Mouse (Mus musculus) kidney, adult 8-10 months (tissue): ENCODE data around the gene Chchd3.

Experiments
- DNase-seq, 2 experiments: peaks; one replicate each; pipeline ENCODE4 v3.0.0; 2022

Gene Chchd3

DNA sequence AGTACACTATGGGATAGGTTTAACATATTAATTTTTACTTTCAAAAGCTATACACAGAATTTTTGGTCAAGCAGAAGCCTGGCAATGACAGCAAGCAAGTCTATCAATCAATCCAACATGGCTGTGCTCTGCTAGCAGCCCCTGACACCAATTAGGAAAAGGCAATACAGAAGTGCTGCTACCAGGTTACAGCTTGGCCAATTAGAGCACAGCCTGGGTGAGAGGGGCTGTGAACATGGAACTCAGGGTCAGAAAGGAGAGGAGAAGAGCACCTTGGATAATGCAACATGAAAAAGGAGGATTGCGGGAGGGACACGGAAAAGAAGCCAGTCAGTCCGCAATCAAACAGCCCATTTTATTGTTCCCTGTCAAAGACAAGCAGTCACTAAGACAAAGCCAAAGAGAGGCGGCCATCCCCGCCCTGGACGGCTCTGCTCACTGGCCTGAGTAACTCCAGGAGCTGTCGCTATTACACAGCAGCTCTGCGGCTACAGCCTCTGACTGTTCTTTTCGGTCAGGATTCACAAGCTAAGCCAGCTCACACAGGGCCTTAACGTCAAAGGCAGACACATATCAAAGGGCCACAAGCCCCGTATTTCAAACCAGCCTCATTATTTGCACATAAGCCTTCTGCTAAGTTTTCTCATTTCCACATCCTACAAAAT is 128.8 kb downstream of the Chchd3 start:
- DNase-seq = no peak

DNA sequence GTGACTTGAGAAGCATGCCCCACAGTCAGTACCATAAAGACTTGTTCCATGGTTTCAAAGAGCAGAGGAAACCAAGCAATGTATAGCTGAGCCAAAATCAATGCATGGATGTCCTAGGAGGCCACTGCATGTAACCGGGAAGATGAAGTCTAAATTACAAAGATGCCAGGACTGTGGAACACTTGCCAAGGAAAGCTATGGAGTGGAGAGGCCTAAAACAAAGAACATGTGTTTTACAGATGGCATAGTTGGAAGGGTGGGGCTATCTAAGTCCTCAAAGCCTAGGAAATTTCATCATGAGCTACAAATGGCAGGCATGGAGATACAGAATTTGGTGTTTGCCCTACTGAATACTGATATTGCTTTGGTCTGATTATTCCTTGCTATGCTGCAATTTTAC is 137.7 kb downstream of the Chchd3 start:
- DNase-seq = no peak

DNA sequence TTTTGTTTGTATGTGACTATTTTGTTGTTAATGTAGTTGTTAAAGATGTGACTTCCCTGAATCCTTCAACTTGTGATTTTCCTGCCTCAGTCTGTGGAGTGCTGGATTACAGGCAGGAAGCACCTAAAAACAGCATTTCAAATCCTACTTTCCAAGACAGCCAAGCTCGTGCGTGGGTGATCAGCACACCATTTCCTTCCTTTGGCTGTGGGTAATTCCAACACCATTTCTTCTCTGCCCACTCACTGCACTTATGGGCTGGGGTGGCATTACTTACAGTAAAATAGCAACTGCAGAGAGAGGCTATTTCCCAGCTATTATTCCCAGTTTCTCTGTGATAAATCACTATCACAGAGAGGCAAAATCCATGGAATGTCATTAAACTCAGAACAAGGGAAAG is 140.0 kb downstream of the Chchd3 start:
- DNase-seq = no peak

DNA sequence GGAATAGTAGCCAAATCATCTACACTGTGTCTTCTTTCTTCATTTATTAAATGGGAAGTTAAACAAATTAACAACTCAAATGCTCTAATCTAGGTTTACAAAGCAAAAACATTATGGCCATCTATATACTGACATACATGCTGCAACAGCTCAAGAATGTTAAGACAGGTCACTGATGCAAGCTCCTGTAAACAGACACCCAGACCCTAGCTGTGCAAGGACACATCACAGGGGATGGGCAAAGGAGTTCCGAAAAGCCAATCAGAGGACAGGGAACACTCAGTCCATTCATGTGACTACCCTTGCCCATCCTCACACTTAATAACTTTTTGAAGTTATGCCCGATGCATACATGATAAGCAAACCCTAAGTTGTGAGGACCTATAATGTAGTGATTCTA is 149.4 kb downstream of the Chchd3 start:
- no peak for DNase-seq

DNA sequence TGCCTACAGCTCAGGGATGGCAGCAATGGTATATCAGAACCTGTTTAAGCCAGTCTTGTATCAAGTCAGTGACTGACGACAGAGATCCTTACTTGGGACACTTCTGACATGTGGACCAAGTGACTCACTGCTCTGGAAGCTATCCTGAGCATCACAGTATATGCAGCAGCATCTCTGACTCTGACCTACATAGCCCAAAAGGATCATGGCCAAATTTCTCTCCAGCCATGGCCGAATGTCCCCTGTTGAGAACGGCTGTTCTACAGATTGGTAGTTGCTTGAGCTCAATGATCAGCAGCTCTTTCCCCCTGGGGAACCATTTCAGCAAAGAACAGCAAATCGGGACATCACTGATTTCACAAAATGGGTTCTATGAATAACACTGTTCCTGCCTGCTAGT is 161.0 kb downstream of the Chchd3 start:
- no peak for DNase-seq

DNA sequence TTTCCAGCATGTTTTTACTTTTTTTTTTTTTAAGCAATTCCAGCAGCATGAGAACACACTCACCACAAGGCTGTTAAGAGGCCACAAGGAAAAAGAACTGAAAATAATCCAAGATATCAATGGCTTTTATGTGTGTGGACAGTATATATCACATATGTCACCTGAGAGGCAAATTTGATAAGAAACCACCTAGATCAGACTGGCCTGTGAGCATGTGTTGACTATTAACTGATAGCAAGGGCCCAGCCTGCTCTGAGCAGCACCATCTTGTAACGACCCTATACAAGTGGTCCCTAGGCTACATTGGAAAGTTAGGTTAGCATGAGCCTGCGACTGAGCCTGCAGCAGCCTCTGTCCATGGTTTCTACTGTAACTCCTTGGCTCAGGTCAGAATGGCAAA is 166.0 kb downstream of the Chchd3 start:
- no peak for DNase-seq

DNA sequence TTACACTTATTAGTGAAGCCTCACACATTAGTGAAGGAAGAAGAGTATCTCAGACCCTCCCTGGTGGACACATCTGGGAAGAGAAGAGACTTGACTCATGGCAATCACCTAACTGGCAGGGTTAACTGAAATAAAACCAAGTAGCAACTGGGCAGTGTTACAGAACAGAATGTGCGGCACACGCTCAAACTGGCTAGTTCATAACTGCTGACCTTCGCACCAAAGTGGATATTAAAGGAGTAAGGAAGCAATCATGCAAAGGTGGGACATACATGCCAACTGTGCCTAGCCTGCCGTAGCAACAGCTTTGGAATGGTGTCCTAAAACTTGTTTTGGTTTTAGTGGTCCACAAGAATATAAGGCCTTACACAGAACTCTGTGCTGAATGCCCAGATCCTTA is 169.3 kb downstream of the Chchd3 start:
- DNase-seq = peak; percentile 8 to 43

DNA sequence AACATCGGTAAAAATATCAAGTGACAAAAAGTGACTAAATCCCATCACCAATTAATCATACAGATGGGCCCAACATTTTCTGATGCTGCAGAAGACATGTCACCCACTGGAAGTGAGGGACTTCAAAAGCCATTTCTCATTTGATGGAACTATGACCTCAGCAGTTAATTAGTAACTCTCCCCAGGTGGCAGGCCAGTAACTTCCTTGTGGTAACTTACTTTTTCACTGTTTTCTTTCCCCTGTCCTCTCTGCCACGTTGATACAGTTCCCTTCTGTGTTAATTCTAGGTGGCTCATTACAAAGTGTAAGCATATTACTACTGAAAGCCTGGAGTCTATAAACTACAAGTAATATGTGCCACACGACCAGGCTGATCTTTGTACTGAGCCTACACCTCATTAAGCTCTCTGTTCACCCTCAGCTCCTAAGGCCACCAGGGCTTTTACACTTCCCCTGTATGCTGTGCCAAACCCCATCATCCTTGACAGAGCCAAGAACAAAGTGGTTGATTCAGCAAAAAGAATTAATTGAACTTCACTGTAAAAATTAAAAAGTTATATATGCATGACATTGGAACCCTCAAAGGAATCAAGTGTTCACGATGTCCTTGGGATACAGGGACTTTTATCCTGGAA is 171.0 kb downstream of the Chchd3 start:
- peak; percentile 55 to 60 for DNase-seq

DNA sequence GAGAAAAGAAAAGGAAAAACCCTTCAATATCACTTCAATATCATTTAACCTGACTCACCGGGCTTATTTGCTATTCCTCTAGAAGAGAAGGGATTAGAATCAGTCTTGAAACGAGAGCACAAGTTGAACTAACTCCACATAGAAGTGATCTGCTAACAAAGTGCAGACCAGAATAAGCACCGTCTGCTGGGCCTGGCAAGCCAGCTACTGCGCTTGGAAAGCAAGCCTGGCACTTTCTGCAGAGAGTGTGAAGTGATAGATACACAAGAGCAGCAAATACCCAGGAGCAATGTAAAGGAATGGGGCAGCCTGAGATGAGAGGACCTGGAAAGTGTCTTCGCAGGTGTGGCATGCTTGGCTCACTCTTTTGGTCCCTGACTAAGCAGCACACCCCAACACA is 181.5 kb downstream of the Chchd3 start:
- DNase-seq = no peak

DNA sequence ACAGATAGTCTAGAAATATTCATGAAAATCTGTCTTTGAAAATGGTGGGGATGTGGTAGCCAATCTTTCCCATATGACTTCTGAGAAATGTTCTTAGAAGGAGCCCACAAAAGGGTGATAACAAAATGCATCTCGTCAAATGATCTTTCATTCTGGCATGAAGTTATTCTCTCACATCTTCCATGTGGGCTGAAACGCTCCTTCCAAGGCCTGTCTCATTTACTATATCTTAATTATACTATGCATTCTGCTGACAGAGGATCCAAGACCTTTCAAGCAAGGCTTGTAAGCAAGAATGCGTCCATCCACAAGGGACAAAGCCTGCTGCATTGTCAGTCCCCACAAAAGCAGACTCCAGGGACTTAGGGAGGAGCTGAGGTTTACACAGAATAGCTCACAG is 185.9 kb downstream of the Chchd3 start:
- DNase-seq = no peak

DNA sequence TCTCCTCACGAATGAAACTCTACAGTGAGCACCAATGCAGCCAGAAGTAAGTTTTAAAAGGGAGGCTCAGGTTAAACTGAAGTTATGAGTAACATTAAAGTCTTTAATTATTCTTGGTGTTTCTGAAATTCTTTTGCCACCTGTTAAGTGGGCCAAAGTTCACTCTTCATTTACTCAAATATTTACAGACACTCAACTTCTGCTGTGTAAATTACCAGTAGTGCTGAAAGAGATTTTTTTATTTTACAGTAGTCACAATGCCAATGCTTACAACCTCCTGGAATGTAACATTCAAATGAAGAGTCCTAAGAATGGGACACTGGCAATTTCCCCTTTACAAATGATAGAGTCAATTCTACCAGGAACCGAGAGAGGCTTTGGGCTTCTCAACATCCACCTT is 187.3 kb downstream of the Chchd3 start:
- no peak for DNase-seq

DNA sequence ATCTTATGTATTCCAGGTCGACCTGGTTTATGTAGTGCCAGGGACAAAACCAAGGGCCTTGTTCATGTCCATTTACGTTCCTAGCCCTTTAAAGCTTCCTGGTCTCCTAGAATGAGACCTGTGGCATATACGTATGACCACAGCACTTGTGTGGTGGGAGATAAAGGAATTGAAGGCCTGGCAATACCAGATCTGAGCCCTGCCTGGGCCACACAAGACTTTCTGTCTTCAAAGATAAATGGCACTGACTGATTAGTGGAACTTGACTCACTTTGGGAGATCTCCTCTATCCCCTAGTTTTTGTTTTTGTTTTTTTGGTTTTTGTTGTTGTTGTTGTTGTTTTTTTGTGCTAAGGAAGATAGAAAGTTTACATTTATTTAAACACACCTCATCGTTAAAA is 209.1 kb downstream of the Chchd3 start:
- no peak for DNase-seq

DNA sequence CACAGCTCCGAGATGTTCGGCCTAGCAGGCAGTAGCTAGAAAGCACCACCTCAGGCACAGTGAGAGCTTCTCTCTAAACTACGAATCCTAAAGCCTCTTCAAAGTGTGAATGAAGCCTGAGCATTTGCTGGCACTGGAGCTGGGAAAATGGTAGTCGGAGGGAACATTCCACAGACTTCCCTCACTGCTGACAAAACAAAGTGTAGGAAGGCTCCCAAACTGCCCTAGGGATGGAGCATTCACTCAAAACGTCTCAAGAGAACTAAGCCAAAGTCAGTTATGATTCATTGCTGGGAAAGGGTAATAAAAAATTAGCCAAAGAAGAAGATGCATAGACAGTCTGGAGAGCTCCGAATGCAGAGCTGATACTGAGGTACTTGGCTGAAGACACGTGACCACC is 211.1 kb downstream of the Chchd3 start:
- no peak for DNase-seq

DNA sequence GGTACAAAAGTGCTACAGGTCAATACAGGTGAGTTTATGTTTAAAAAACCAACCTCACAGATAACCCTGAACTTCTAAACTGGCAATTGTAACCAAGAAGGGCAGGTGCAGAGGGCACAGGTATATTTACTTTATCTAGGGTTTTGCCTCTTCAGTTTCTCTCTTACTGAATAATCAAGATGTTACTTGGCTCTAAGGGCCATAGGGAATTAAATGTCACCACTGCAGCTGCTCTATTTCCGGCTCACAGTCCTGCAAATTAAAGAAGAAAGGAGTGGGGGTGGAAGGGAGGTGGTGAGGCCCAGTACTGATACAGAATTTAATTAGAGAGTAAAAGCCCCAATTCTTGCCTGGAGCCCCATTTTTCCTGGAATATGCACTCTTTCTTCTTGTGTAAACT is 214.6 kb downstream of the Chchd3 start:
- DNase-seq = no peak

DNA sequence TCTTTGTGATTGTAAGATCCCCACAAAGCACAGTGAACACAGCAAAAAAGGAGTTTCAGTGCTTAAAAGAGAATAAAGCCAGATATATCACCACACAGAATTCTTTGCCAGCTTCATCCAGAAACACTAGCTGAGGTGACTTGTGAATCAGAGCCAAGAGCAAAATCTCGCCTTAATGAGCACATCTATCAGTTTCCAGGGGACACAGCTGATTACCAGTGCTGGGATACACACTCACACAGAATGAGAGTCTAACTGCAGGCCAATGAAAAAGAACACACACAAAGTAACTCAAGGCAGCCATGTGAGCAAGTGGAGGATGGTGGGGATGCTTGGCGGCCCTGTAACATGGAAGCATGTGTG is 222.1 kb downstream of the Chchd3 start:
- no peak for DNase-seq

DNA sequence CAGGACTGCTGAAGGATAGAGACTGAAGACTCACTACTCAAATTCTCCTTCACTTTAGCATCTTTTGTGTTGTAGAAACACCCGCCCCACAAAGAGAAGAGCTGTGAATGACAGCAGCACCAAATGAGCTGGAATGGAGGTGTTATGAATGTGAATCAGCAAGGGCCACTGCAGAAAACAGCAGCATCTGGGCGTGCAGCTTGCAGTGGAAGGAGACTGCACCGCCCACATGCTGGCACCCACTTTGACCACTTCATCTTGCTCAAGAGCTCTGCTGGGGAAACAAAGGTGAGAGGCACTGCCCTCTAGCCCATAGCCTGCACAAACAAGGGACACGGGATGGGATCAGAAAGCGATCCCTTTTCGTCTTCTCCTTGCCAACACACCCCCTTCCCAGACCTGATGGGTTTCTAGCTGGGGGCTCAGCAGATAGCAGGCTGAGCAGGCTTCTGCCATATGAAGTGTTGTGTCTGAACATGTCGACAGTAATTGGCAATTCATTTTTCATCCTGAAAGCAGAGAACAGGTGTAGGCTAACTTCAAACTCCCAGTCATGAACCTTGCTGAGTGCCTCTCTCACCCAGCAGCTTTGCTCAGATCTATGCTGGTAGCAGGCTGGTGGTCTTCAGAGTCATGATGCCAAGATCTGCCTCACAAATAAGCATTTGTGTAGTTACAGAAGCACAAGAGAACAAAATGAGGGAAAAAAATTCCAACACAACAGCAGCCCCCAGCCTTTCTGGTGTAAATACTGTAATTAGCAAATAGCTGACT is 222.7 kb downstream of the Chchd3 start:
- DNase-seq = no peak

DNA sequence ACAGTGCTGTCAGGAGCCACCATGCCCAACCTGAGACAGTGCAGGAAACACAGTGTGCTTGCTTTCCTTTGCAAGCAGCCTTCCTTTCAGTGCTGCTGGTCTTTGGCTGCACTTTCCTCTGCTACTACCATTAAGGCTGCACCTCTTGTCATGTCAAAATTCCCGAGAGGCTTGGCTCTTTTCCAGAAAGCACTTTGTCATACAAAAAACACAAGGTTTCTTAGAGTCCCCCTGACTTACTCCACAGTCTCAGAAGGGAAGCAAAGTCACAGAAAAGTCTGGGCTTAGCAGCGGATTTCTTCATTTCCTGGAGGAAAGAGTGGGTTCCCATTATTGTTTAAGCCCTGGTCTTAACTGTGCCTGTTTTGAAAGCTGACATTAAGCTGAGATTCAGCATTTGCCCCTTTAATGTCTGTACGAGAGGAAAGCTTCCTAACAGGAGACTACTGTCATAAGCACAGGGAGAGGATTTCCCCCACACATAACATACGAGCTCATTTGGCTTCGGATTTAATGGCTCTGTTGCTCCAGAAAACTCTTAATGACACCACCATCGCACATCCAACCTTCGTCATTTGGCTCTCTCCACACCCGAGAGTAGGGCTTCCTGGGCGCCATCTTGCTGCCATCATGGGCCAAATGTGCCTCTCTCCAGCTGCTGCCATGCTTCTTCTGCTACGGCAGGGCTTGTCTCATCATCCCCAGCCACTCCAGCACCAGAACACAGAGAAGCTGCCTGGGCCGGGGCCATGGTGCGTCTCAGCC is 236.0 kb downstream of the Chchd3 start:
- no peak for DNase-seq

DNA sequence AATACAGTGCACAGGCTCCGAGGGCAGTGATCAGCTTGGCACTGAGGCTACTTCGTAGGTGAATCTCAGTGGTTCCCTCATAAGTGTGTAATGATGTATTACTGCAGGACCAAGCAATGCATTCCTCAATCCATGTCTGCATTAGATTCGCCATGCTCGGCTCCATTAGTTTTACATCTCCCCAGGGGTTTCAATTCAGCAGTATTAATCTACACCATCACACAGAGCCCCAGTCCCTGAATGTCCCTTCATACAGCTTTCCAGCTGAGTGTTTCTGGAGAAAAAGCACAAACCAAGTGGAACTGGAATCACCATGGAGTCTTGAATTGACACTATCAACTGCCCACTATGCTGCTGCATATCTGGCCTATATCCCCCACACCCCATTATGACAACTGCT is 241.1 kb downstream of the Chchd3 start:
- DNase-seq = no peak

DNA sequence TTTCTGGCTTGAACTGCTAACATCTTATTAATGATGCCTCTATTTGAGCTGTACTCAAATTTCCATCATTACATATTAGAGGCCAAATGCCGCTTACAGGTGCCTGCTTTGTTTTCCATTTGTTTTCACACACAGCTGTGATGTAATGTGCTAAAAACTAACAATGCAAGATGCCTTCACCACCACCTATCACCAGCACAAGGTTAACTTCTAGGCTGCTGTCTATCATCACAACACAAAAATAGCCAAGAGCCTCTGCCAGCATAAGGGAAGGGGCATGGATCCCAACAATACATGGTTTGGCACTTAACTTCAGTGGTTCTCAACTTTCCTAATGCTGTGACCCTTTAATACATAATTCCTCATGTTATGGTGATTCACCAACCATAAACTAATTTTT is 251.3 kb downstream of the Chchd3 start:
- no peak for DNase-seq

DNA sequence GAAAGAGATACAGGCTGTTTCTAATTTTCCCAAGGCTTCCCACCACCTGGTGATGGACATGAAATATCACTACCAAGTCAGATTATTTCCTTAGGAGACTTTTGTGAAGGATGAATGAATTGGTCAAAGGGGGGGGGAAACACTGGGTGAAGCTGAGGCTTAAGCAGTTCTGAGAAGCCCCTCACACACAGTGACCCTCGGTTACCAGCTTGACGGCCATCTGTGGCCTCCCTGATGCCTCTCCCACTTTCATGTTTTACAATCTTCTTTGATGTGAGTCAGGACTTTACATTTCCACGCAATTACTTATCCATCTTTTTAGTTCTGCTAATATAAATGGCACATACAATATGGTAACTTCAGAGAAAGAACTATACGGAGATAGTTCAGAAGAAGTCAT is 252.3 kb downstream of the Chchd3 start:
- no peak for DNase-seq

DNA sequence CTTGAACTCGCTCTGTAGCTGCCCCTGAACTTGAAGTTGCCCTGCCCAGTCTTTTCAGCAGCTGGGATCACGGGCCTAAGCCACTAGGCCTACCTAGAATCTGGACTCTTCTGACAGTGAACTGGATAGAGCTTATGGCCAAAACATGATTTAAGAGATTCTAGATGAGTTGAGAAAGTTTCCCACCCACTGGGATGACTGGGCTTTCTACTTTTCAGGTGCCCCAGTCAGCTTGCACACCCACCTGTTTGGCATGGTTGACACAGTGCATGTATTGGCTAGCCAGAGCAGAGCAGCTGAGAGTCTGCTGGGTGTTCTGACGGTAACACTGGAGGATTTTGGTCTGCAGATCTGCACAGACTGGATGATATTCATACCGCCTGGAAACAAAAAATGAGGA is 256.4 kb downstream of the Chchd3 start:
- no peak for DNase-seq

DNA sequence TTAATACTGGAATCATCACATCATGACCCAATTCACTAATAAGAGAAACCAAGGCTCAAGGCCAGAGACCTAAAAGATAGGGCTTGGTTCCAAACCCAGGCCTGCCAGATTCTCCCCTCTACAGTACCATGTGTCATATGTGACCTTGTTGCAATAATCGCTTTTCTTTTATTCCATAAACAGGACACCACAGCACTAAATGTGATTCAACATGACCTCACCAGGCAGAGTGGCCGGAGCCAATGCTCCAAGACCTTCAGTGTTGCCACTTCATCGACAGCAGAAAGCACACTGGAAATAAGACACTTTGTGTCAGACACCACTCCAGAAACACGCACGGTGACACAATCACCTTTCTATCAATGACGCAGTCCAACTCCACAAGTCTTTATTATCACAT is 258.3 kb downstream of the Chchd3 start:
- no peak for DNase-seq

DNA sequence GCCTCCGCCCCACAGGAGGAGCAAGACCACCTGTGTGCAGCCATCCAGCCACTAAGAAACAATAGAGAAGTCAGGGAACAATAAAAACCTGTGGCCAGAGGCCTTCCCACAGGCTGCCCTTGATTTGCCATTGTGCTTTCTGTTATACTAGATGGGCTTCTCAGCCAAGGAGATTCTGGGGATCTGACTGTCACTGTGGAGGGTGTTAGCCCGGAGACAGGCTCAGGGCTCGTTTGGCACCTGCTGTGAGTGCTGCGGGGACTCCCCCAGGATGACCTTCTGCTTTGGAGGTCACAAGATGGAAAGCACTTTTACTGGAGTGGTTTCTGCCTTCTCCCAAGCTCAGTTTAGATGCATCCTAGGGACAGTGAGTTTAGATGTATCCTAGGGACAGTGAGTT is 262.5 kb downstream of the Chchd3 start:
- no peak for DNase-seq
